Mouse (Mus musculus) thymus, adult 2 months (tissue): ENCODE data around the gene Rps6kl1. TPM values are rescaled to one million over a fixed set of nuclear protein-coding genes. Genes with fewer than 3 reads are reported as not detected.

Source experiments
- DNase-seq: peaks from one replicate; pipeline ENCODE4 v3.0.0; 2021
- H3K27ac ChIP-seq: fragments of 200-500 bp; 2 replicates; pipeline ENCODE4 v1.5.1; 2012; ENCODE audit warnings: low read length, control low read depth; ENCODE audit not compliant: control insufficient read depth, insufficient read depth
- H3K27me3 ChIP-seq: fragments of 200-500 bp; 2 replicates; pipeline ENCODE4 v1.6.1; 2012; ENCODE audit warnings: mild to moderate bottlenecking, low read length, moderate library complexity, mixed read lengths; ENCODE audit not compliant: control insufficient read depth, insufficient read depth
- H3K36me3 ChIP-seq: fragments of 200-500 bp; 2 replicates; pipeline ENCODE4 v1.6.1; 2012; ENCODE audit warnings: mild to moderate bottlenecking, low read length, moderate library complexity; ENCODE audit not compliant: control insufficient read depth, insufficient read depth
- H3K4me1 ChIP-seq: fragments of 200-500 bp; replicated peaks from 2 replicates; pipeline ENCODE4 v1.6.1; 2012; ENCODE audit warnings: low read length; ENCODE audit not compliant: control insufficient read depth, insufficient read depth
- H3K4me3 ChIP-seq: fragments of 200-500 bp; 2 replicates; pipeline ENCODE4 v1.5.1; 2012; ENCODE audit warnings: mild to moderate bottlenecking, low read length, control low read depth, moderate library complexity; ENCODE audit not compliant: control insufficient read depth, insufficient read depth
- CTCF ChIP-seq: fragments of 200-500 bp; IDR thresholded peaks from 2 replicates; pipeline ENCODE4 v1.5.1; 2012; ENCODE audit warnings: mild to moderate bottlenecking, control low read depth, low read length, moderate library complexity, borderline replicate concordance; ENCODE audit not compliant: control insufficient read depth, poor library complexity, insufficient read depth; ENCODE audit errors: extremely low read depth
- POLR2A ChIP-seq: fragments of 200-500 bp; IDR thresholded peaks from 2 replicates; pipeline ENCODE4 v1.6.1; 2012; ENCODE audit warnings: mild to moderate bottlenecking, low read length, control low read depth, moderate library complexity; ENCODE audit not compliant: control insufficient read depth, poor library complexity, insufficient read depth; ENCODE audit errors: extremely low read depth
- WGBS: fragments of 180-500 bp; shearing (Covaris S2); methylation state at CpG from one replicate; pipeline ENCODE4 v1.1.7; 2018; 5-methylcytosine and 5-hydroxymethylcytosine counted together
- polyA plus RNA-seq: library from polyadenylated mRNA; depleted of rRNA; stranded (reverse); fragments of >200 nt; gene quantifications from 2 replicates; pipeline ENCODE4 v1.2.3, GENCODE M21; 2012

Rps6kl1 gene
- polyA plus RNA-seq, 1 experiment: 11.4 TPM

DNA sequence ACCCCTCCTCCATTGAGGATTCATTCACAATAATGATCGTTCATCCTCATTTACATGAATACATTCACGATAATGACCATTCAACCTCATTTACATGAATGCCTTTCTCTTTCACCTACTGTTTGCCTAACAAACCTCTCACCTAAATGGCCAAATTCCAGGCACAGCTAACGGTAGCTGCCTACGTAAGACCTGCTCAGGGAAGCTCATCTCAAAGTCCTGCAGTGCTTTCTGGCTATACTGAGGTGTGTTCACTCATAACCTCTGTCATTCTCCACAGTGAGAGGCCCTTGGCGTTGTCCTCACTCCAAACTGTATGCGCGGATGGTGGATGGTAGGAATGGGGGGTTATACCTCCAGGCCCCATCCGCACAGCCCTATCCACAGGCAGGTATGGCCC, 46.3 kb downstream of the Rps6kl1 start:
- WGBS: 97% methylated on average over 8 of the region's 8 CpGs
- no peak overlapping the region for H3K4me3 ChIP-seq
- no peak for DNase-seq
- peaks cover 7% of the 10 kb centered on the region for H3K4me1 ChIP-seq
- H3K36me3 ChIP-seq: no peaks in the 10 kb centered on the region
- no peak overlapping the region for H3K27ac ChIP-seq
- no peak for TF ChIP-seq POLR2A
- no peak for TF ChIP-seq CTCF
- H3K27me3 ChIP-seq: no peaks in the 10 kb centered on the region

DNA sequence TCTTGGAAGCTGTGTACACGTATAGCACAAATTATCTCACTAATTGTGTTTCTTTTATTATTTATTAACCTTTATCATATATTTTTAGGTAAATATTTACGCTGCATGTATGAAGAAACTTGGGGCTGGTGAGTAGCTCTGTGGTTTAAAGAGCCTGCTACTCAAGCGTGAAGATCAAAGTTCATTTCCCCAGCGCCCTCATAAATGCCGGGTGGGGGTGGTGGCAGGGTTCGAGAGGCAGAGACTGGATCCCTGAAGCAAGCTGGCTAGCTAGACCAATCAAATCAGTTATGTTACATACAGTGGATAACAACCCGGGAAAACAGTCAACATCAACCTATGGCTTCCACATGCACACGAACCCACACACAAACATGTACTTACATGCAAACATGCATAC, 48.0 kb downstream of the Rps6kl1 start:
- 85% methylated on average over 8 of the region's 8 CpGs for WGBS
- Histone ChIP-seq H3K36me3 (no peaks in the 10 kb centered on the region), H3K27ac (no peak overlapping the region), H3K4me3 (no peak overlapping the region), H3K4me1 (peaks cover 6% of the 10 kb centered on the region), H3K27me3 (no peaks in the 10 kb centered on the region)
- no peak for TF ChIP-seq CTCF
- no peak for TF ChIP-seq POLR2A
- no peak for DNase-seq

DNA sequence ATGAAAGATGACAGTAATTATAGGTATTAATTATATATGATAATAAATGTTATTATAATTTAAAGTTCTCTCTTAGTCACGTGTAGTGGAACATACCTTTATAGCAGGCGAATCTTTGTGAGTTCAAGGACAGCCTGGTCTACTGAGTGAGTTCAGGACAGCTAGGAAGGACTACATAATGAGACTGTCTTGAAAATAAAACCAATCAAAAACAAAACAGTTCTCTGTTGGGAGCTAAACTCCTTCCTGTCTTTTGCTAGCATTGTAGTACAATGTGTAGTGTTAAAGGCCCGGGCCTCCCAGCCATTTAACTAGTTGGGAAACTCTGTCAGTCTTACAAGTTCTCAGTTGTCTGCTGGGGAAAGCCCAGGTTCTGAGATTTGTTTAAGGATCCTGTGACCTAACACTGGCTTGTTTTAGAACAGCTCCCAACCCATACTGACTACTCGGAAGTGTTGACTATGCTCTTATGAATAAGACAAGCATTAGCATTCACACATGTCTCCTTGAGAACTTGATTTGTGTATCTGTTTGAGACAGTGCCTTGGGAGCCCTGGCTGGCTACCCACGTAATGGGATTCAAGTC, 49.5 kb downstream of the Rps6kl1 start:
- Histone ChIP-seq H3K36me3 (no peaks in the 10 kb centered on the region), H3K27ac (no peak overlapping the region), H3K27me3 (no peaks in the 10 kb centered on the region), H3K4me1 (peaks cover 6% of the 10 kb centered on the region), H3K4me3 (no peak overlapping the region)
- WGBS: 96% methylated on average over 5 of the region's 5 CpGs
- TF ChIP-seq CTCF (no peak), POLR2A (no peak)
- no peak for DNase-seq

DNA sequence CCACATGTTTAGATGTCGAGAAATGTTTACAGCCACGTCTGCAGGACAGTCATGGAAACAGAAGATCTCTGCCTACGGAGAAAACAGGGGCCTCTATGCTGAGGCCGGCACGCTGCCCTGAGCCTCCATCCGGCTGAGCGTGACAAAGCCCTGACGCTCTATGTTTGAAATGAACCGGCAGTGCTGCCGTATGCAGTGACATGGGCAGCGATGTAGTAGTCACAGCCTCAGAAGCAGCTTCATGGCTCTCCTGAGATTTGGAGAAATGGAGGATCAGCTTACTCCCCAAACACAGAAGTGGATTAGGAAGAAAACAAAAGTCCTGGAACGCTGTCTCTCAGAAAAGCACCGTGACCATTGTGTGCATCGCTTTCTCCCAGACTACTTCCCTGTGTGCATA, 50.1 kb downstream of the Rps6kl1 start:
- H3K36me3 ChIP-seq: no peaks in the 10 kb centered on the region
- 93% methylated on average over 14 of the region's 14 CpGs for WGBS
- DNase-seq: no peak
- TF ChIP-seq CTCF (no peak), POLR2A (no peak)
- H3K4me1 ChIP-seq: no peaks in the 10 kb centered on the region; the same call in 1 of the 2 replicates
- no peak overlapping the region for H3K27ac ChIP-seq
- H3K27me3 ChIP-seq: no peaks in the 10 kb centered on the region
- no peak overlapping the region for H3K4me3 ChIP-seq

DNA sequence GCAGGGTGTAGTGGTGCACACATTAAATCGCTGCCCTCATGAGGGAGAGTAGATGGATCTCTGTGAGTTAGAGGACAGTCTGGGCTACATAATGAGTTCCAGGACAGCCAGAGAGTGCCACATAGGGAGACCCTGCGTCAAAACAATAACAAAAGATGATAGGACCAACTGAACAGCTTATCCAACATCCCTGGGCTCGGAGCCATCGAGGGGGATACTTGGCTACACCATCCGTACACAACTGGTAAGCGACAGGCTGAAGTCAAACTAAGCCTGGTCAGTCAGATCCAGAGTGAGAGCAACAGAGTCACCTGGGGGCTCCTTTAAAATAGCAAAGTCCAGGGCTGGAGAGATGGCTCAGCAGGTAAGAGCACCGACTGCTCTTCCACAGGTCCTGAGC, 55.2 kb downstream of the Rps6kl1 start:
- Histone ChIP-seq H3K27ac (no peak overlapping the region), H3K27me3 (no peaks in the 10 kb centered on the region), H3K4me1 (no peaks in the 10 kb centered on the region; the same call in 1 of the 2 replicates), H3K4me3 (no peak overlapping the region), H3K36me3 (no peaks in the 10 kb centered on the region)
- DNase-seq: no peak
- WGBS: 93% methylated on average over 7 of the region's 7 CpGs
- TF ChIP-seq CTCF (no peak), POLR2A (no peak)

DNA sequence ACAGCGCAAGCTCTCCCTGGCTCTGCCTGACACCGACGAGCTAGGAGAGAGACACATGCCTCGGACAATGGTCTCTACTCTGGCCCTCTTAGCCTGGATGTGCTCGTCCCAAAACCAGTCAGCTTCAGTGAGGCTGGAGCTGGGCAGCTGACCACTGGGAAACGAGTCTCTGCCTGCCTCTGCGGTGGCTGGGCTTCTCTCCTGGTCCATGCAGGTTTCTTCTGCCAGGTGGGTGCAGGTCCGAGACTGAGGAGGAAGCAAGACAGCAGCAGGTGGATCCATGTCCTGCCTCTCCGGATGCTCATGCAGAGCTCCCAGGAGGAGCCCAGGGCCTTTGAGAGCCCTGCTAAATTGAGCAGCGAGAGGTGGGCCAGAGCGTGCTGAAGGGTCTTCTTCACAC, 55.9 kb downstream of the Rps6kl1 start:
- no peak for DNase-seq
- no peaks in the 10 kb centered on the region for H3K36me3 ChIP-seq
- H3K4me1 ChIP-seq: no peaks in the 10 kb centered on the region; the same call in 1 of the 2 replicates
- no peak overlapping the region for H3K4me3 ChIP-seq
- no peak overlapping the region for H3K27ac ChIP-seq
- H3K27me3 ChIP-seq: no peaks in the 10 kb centered on the region
- WGBS: 92% methylated on average over 11 of the region's 11 CpGs
- TF ChIP-seq CTCF: no peak
- no peak for TF ChIP-seq POLR2A

DNA sequence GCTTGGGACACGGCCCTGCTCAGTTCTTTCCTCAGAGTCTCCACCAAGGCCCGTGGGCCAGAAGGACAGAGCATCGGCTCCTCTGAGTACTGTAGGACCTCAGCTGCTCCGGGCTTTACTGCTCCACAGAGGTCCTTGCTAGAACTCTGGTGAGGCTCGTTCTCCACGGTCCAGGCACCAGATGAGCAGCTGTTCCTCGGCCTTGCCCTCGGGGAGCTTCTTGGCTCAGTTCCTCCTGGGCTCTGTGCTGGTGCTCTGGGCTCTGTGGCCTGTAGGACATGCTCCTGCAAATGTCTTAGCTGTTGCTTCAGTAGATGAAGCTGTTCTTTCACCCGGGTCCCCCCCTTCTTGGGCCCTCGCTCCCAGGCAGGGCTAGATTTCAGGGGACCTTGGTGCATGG, 56.4 kb downstream of the Rps6kl1 start:
- Histone ChIP-seq H3K27ac (no peak overlapping the region), H3K4me3 (no peak overlapping the region), H3K27me3 (no peaks in the 10 kb centered on the region), H3K4me1 (no peaks in the 10 kb centered on the region; the same call in 1 of the 2 replicates), H3K36me3 (no peaks in the 10 kb centered on the region)
- 96% methylated on average over 10 of the region's 10 CpGs for WGBS
- no peak for DNase-seq
- no peak for TF ChIP-seq POLR2A
- TF ChIP-seq CTCF: no peak
